Mouse (Mus musculus): ENCODE measurements around the gene Bloc1s1. TPM values are rescaled to one million over a fixed set of nuclear protein-coding genes. Genes with fewer than 3 reads are reported as not detected.

Bloc1s1 gene
- total and polyA plus RNA-seq, 3 experiments: 45.1 to 70.6 TPM; not detected in 1

DNA sequence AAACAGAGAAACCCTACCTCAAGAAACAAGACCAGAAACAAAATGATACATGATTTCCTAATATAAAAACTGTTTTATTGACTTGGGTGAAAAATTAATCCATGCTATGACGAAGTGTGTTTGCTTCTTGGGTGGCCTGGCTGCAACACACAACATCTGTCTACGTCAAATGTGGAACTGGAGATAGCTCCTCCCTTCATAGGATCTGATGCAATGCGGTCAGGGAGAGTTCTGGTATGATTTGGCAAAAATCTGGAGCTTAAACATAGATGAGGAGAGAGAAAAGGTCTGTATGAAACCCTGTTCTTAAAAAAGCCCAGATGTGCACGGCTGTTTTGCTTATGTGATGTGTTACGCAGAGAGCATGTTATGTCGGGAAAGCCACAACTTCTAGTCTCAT lies 42.0 kb upstream of the Bloc1s1 start:
- H3K27ac ChIP-seq (ENCODE audit: control insufficient read depth, low read depth, low read length): no peak overlapping the region
- TF ChIP-seq RCOR1 (IDR thresholded peaks at IDR 0.05; ENCODE audit: low read depth, low read length): no peak
- no peak for TF ChIP-seq USF2 (IDR thresholded peaks at IDR 0.05; ENCODE audit: borderline replicate concordance in 1 of 2, insufficient read depth in 1 of 2, low read depth in 1 of 2, low read length in 2 of 2)
- TF ChIP-seq MXI1 (IDR thresholded peaks at IDR 0.05; ENCODE audit: low read depth, low read length): no peak
- no peak for TF ChIP-seq MAZ (IDR thresholded peaks at IDR 0.05; ENCODE audit: low read depth, low read length)
- TF ChIP-seq NRF1 (IDR thresholded peaks at IDR 0.05; ENCODE audit: insufficient read depth, low read depth, low read length, poor library complexity, severe bottlenecking): no peak
- TF ChIP-seq EP300 (IDR thresholded peaks at IDR 0.05; ENCODE audit: low read depth in 1 of 2, low read length in 2 of 2): no peak
- TF ChIP-seq NELFE (IDR thresholded peaks at IDR 0.05; ENCODE audit: low read depth, low read length): no peak
- TF ChIP-seq TCF12 (IDR thresholded peaks at IDR 0.05; ENCODE audit: low read depth, low read length): no peak
- TF ChIP-seq GABPA (IDR thresholded peaks at IDR 0.05; ENCODE audit: low read depth, low read length): no peak
- no peak for TF ChIP-seq POLR2A (IDR thresholded peaks at IDR 0.05; ENCODE audit: control insufficient read depth in 1 of 2, insufficient read depth in 1 of 2, low read depth in 1 of 2, low read length in 2 of 2, poor library complexity in 1 of 2)
- no peak for TF ChIP-seq POLR2AphosphoS2 (IDR thresholded peaks at IDR 0.05; ENCODE audit: low read length)
- no peak for TF ChIP-seq SIN3A (IDR thresholded peaks at IDR 0.05; ENCODE audit: low read length)
- no peak for TF ChIP-seq MYC (IDR thresholded peaks at IDR 0.05; ENCODE audit: low read depth, low read length)
- TF ChIP-seq MYB (IDR thresholded peaks at IDR 0.05; ENCODE audit: low read depth, low read length): no peak
- no peak overlapping the region for H3K9ac ChIP-seq (ENCODE audit: control insufficient read depth, low read depth, low read length, poor library complexity, severe bottlenecking)
- H3K4me3 ChIP-seq (ENCODE audit: control insufficient read depth in 1 of 2, insufficient read depth in 1 of 2, low read depth in 2 of 2, low read length in 2 of 2): no peak overlapping the region
- peak; percentile 18 for DNase-seq (ENCODE audit: low read depth, low spot score)
- no peaks in the 10 kb centered on the region for H3K9me3 ChIP-seq (replicated peaks; ENCODE audit: insufficient read depth, low read length)
- no peaks in the 10 kb centered on the region for H3K79me2 ChIP-seq (ENCODE audit: control insufficient read depth, insufficient read depth, low read length, poor library complexity)
- H3K27me3 ChIP-seq (ENCODE audit: control insufficient read depth in 1 of 2, insufficient read depth in 2 of 2, low read length in 2 of 2): peaks cover 0 to 2% of the 10 kb centered on the region in 2 experiments; a peak in 1 of 4 replicates
- H3K36me3 ChIP-seq (ENCODE audit: control insufficient read depth in 1 of 2, insufficient read depth in 2 of 2, low read length in 2 of 2): no peaks in the 10 kb centered on the region
- H3K4me1 ChIP-seq (ENCODE audit: control insufficient read depth in 1 of 2, insufficient read depth in 2 of 2, low read length in 2 of 2): no peaks in the 10 kb centered on the region; a peak in 1 of 4 replicates

GRCm38 (mm10) chr10:128964961-128965360 lies 41.1 kb upstream of the Bloc1s1 start:
- Histone ChIP-seq H3K36me3 (ENCODE audit: control insufficient read depth in 1 of 2, insufficient read depth in 2 of 2, low read length in 2 of 2) (no peaks in the 10 kb centered on the region), H3K27me3 (ENCODE audit: control insufficient read depth in 1 of 2, insufficient read depth in 2 of 2, low read length in 2 of 2) (peaks cover 0 to 2% of the 10 kb centered on the region in 2 experiments; a peak in 1 of 4 replicates), H3K9ac (ENCODE audit: control insufficient read depth, low read depth, low read length, poor library complexity, severe bottlenecking) (no peak overlapping the region), H3K79me2 (ENCODE audit: control insufficient read depth, insufficient read depth, low read length, poor library complexity) (no peaks in the 10 kb centered on the region), H3K4me1 (ENCODE audit: control insufficient read depth in 1 of 2, insufficient read depth in 2 of 2, low read length in 2 of 2) (no peaks in the 10 kb centered on the region; a peak in 1 of 4 replicates), H3K27ac (ENCODE audit: control insufficient read depth, low read depth, low read length) (no peak overlapping the region), H3K9me3 (replicated peaks; ENCODE audit: insufficient read depth, low read length) (no peaks in the 10 kb centered on the region), H3K4me3 (ENCODE audit: control insufficient read depth in 1 of 2, insufficient read depth in 1 of 2, low read depth in 2 of 2, low read length in 2 of 2) (no peak overlapping the region)
- no peak for DNase-seq (ENCODE audit: low read depth, low spot score)
- no peak for TF ChIP-seq POLR2A (IDR thresholded peaks at IDR 0.05; ENCODE audit: control insufficient read depth in 1 of 2, insufficient read depth in 1 of 2, low read depth in 1 of 2, low read length in 2 of 2, poor library complexity in 1 of 2)
- TF ChIP-seq MAX (IDR thresholded peaks at IDR 0.05; ENCODE audit: low read length): no peak
- TF ChIP-seq GABPA (IDR thresholded peaks at IDR 0.05; ENCODE audit: low read depth, low read length): no peak
- no peak for TF ChIP-seq ZMIZ1 (IDR thresholded peaks at IDR 0.05; ENCODE audit: low read depth, low read length)
- no peak for TF ChIP-seq TAL1 (IDR thresholded peaks at IDR 0.05; ENCODE audit: low read length)
- no peak for TF ChIP-seq JUND (IDR thresholded peaks at IDR 0.05; ENCODE audit: low read depth, low read length)
- no peak for TF ChIP-seq POLR2AphosphoS5 (IDR thresholded peaks at IDR 0.05; ENCODE audit: borderline replicate concordance, low read depth, low read length)
- no peak for TF ChIP-seq USF1 (IDR thresholded peaks at IDR 0.05; ENCODE audit: low read depth, low read length)
- TF ChIP-seq HCFC1 (IDR thresholded peaks at IDR 0.05; ENCODE audit: low read depth, low read length): no peak
- TF ChIP-seq E2F4 (IDR thresholded peaks at IDR 0.05; ENCODE audit: borderline replicate concordance, low read depth, low read length): no peak
- no peak for TF ChIP-seq ELF1 (IDR thresholded peaks at IDR 0.05; ENCODE audit: low read depth, low read length)
- no peak for TF ChIP-seq SMC3 (IDR thresholded peaks at IDR 0.05; ENCODE audit: low read depth, low read length)
- no peak for TF ChIP-seq GATA1 (IDR thresholded peaks at IDR 0.05; ENCODE audit: low read depth, low read length)
- no peak for TF ChIP-seq ZNF384 (IDR thresholded peaks at IDR 0.05; ENCODE audit: low read depth, low read length)
- no peak for TF ChIP-seq NELFE (IDR thresholded peaks at IDR 0.05; ENCODE audit: low read depth, low read length)
- TF ChIP-seq ZKSCAN1 (IDR thresholded peaks at IDR 0.05; ENCODE audit: low read depth, low read length): no peak
- no peak for TF ChIP-seq KAT2A (conservative IDR thresholded peaks at IDR 0.05; ENCODE audit: low read depth, low read length)
- no peak for TF ChIP-seq CHD2 (IDR thresholded peaks at IDR 0.05; ENCODE audit: low read length)
- no peak for TF ChIP-seq NRF1 (IDR thresholded peaks at IDR 0.05; ENCODE audit: insufficient read depth, low read depth, low read length, poor library complexity, severe bottlenecking)
